Mouse (Mus musculus) hindbrain, embryonic 12.5 days (tissue): ENCODE data around the gene Nptx1. TPM values are rescaled to one million over a fixed set of nuclear protein-coding genes. Genes with fewer than 3 reads are reported as not detected.
A peak's percentile ranks its signal among the peaks of the same experiment; 100 is the strongest.

Source experiments
- ATAC-seq: fragments of 200-750 bp; cut with Nextera tagmentation; 2 replicates; pipeline ENCODE4 v1.8.0; 2017; ENCODE audit warnings: moderate TSS enrichment; ENCODE audit not compliant: low FRiP score
- H3K27ac ChIP-seq: fragments of 300-500 bp; sonication (generic); 2 replicates; pipeline ENCODE4 v1.5.1; 2016; ENCODE audit warnings: mild to moderate bottlenecking
- H3K27me3 ChIP-seq: fragments of 300-500 bp; sonication (generic); 2 replicates; pipeline ENCODE4 v1.6.1; 2016; ENCODE audit warnings: mild to moderate bottlenecking
- H3K36me3 ChIP-seq: fragments of 300-500 bp; sonication (generic); 2 replicates; pipeline ENCODE4 v1.6.1; 2016; ENCODE audit warnings: mild to moderate bottlenecking
- H3K4me1 ChIP-seq: fragments of 300-500 bp; sonication (generic); 2 replicates; pipeline ENCODE4 v1.6.1; 2016
- H3K4me2 ChIP-seq: fragments of 300-500 bp; sonication (generic); replicated peaks from 2 replicates; pipeline ENCODE4 v1.6.1; 2016; ENCODE audit warnings: mild to moderate bottlenecking
- H3K4me3 ChIP-seq: fragments of 300-500 bp; sonication (generic); 2 replicates; pipeline ENCODE4 v1.5.1; 2016; ENCODE audit warnings: mild to moderate bottlenecking
- H3K9ac ChIP-seq: fragments of 300-500 bp; sonication (generic); 2 replicates; pipeline ENCODE4 v1.6.1; 2016; ENCODE audit warnings: mild to moderate bottlenecking, moderate library complexity
- H3K9me3 ChIP-seq: fragments of 300-500 bp; sonication (generic); replicated peaks from 2 replicates; pipeline ENCODE4 v1.6.1; 2016; ENCODE audit warnings: mild to moderate bottlenecking
- WGBS: fragments of 180-500 bp; shearing (Covaris S2); methylation state at CpG from one replicate; pipeline ENCODE4 v1.1.7; 2016; 5-methylcytosine and 5-hydroxymethylcytosine counted together
- polyA plus RNA-seq: library from polyadenylated mRNA; unstranded; fragments of >200 nt; fragmentation: Nextera tagmentation; extraction: Ambion mirVana; gene quantifications from 2 replicates; pipeline ENCODE4 v1.2.1, GENCODE M21; 2016

Nptx1 gene
- polyA plus RNA-seq, 1 experiment from 2014 or later = 14.8 TPM

- Histone ChIP-seq H3K4me1 (peaks cover 14% of the 10 kb centered on the region), H3K36me3 (peaks cover 52% of the 10 kb centered on the region), H3K9me3 (no peaks in the 10 kb centered on the region), H3K27me3 (no peaks in the 10 kb centered on the region), H3K27ac (no peak overlapping the region), H3K4me2 (no peak overlapping the region), H3K4me3 (no peak overlapping the region), H3K9ac (no peak overlapping the region)
- WGBS = 72% methylated on average over 4 of the region's 4 CpGs
- ATAC-seq = no peak
Observed at GRCm38 (mm10) chr11:119497451-119497850, 50.1 kb downstream of the Nptx1 start.

- no peaks in the 10 kb centered on the region for H3K9me3 ChIP-seq
- H3K4me1 ChIP-seq = peaks cover 19% of the 10 kb centered on the region
- WGBS = 96% methylated on average over 5 of the region's 5 CpGs
- H3K9ac ChIP-seq = no peak overlapping the region
- H3K4me3 ChIP-seq = no peak overlapping the region
- H3K36me3 ChIP-seq = peaks cover 39% of the 10 kb centered on the region
- no peak overlapping the region for H3K27ac ChIP-seq
- no peak overlapping the region for H3K4me2 ChIP-seq
- H3K27me3 ChIP-seq = no peaks in the 10 kb centered on the region
- no peak for ATAC-seq
Observed at GRCm38 (mm10) chr11:119496147-119496546, 51.4 kb downstream of the Nptx1 start.

GRCm38 (mm10) chr11:119493516-119493915 lies 54.0 kb downstream of the Nptx1 start:
- WGBS = 76% methylated on average over 4 of the region's 4 CpGs

GRCm38 (mm10) chr11:119492830-119493229 lies 54.7 kb downstream of the Nptx1 start:
- peak overlapping the region; percentile 89 for H3K9ac ChIP-seq
- peaks cover 18% of the 10 kb centered on the region for H3K36me3 ChIP-seq
- H3K9me3 ChIP-seq = no peaks in the 10 kb centered on the region
- H3K4me1 ChIP-seq = peaks cover 22% of the 10 kb centered on the region
- H3K27me3 ChIP-seq = no peaks in the 10 kb centered on the region
- 97% methylated on average over 6 of the region's 6 CpGs for WGBS
- no peak for ATAC-seq
- H3K4me3 ChIP-seq = peak overlapping the region; percentile 80
- peak overlapping the region; percentile 89 for H3K4me2 ChIP-seq
- H3K27ac ChIP-seq = no peak overlapping the region

More at GRCm38 (mm10) chr11:119493516-119493915, 54.0 kb downstream of the Nptx1 start:
- Histone ChIP-seq H3K27ac (no peak overlapping the region), H3K9ac (no peak overlapping the region), H3K27me3 (no peaks in the 10 kb centered on the region), H3K4me2 (0 out of 2 replicates have a peak overlapping the region, but pooled peaks have one; percentile 4), H3K9me3 (no peaks in the 10 kb centered on the region), H3K4me1 (peaks cover 22% of the 10 kb centered on the region), H3K36me3 (peaks cover 18% of the 10 kb centered on the region), H3K4me3 (no peak overlapping the region)
- no peak for ATAC-seq

GRCm38 (mm10) chr11:119491690-119492087 lies 55.9 kb downstream of the Nptx1 start:
- Histone ChIP-seq H3K4me2 (peak overlapping the region; percentile 89), H3K4me1 (peaks cover 22% of the 10 kb centered on the region), H3K9me3 (no peaks in the 10 kb centered on the region), H3K27me3 (no peaks in the 10 kb centered on the region), H3K36me3 (peaks cover 11% of the 10 kb centered on the region), H3K9ac (peak overlapping the region; percentile 89), H3K4me3 (peak overlapping the region; percentile 80), H3K27ac (peak overlapping the region; percentile 92)
- no peak; the same call in 1 of the 2 replicates for ATAC-seq
- WGBS = 6% methylated on average over 26 of the region's 27 CpGs

GRCm38 (mm10) chr11:119490861-119491689 lies 56.5 kb downstream of the Nptx1 start, which contains the start of gene Endov:
Gene Endov (plus strand): TSS chr11:119491347.
- Histone ChIP-seq H3K27ac (peak within 1 kb of the TSS; percentile 92), H3K4me3 (peak within 1 kb of the TSS; percentile 80), H3K27me3 (no peaks in the 10 kb centered on the region), H3K9me3 (no peaks in the 10 kb centered on the region), H3K4me2 (peak within 1 kb of the TSS; percentile 89), H3K4me1 (peaks cover 22% of the 10 kb centered on the region), H3K36me3 (peaks cover 11% of the 10 kb centered on the region), H3K9ac (peak within 1 kb of the TSS; percentile 89)
- under 1% methylated on average over 66 of the region's 66 CpGs for WGBS
- peak; percentile 95 for ATAC-seq

Other genes with a start within 250 kb of the Nptx1 start
- gene Eif4a3, start 247.7 kb downstream of the Nptx1 start, polyA plus RNA-seq = 291 and 294 TPM in 2 replicates
- 0.07 and 0.27 TPM in 2 replicates for gene Card14, start 240.0 kb downstream of the Nptx1 start, polyA plus RNA-seq
- gene Sgsh, start 192.2 kb downstream of the Nptx1 start, polyA plus RNA-seq = 4.4 and 4.6 TPM in 2 replicates
- gene Slc26a11, start 192.2 kb downstream of the Nptx1 start, polyA plus RNA-seq = 5.3 and 6.0 TPM in 2 replicates
- gene Rnf213, start 154.7 kb downstream of the Nptx1 start, polyA plus RNA-seq = 1.5 and 2.3 TPM in 2 replicates
- gene Endov, start 56.4 kb downstream of the Nptx1 start, polyA plus RNA-seq = 22.2 and 24.9 TPM in 2 replicates
- 17.4 and 18.3 TPM in 2 replicates for gene Rptor, start 55.2 kb upstream of the Nptx1 start, polyA plus RNA-seq